Mouse (Mus musculus) CD4-positive, CD25-positive, alpha-beta regulatory T cell, adult 2 months (primary cell): ENCODE measurements around the gene Gm9495.
"Not testable (repeated sequence)": the region's sequence is repeated elsewhere in the genome, so short reads cannot be mapped to it uniquely, and the experiment has no call there.

ENCODE experiments used
- DNase-seq: peaks from one replicate; pipeline ENCODE4 v3.0.0-alpha.2; 2012; ENCODE audit warnings: low read depth, low spot score

The Gm9495 gene

GRCm38 (mm10) chr8:69453465-69453864 is at the start of gene Gm9495:
Gene Gm9495 (minus strand): TSS chr8:69453565.
- not testable (repeated sequence) for DNase-seq

GRCm38 (mm10) chr8:69474946-69475345 is 21.6 kb upstream of the Gm9495 start:
- DNase-seq, result not testable (repeated sequence)

- DNase-seq, result not testable (repeated sequence)
Observed at GRCm38 (mm10) chr8:69420018-69420417, 33.3 kb downstream of the Gm9495 start.

GRCm38 (mm10) chr8:69414326-69414725 is 39.0 kb downstream of the Gm9495 start:
- DNase-seq, result no peak

- no peak for DNase-seq
Observed at GRCm38 (mm10) chr8:69404768-69405167, 48.6 kb downstream of the Gm9495 start.

GRCm38 (mm10) chr8:69399956-69400443 is 53.4 kb downstream of the Gm9495 start:
- no peak for DNase-seq

- DNase-seq, result peak; percentile 41
Observed at GRCm38 (mm10) chr8:69399181-69399955, 54.0 kb downstream of the Gm9495 start.

- DNase-seq, result no peak
Observed at GRCm38 (mm10) chr8:69396196-69396595, 57.2 kb downstream of the Gm9495 start.

GRCm38 (mm10) chr8:69395050-69395789 is 58.1 kb downstream of the Gm9495 start:
- peak; percentile 92 for DNase-seq

GRCm38 (mm10) chr8:69384361-69384760 is 69.0 kb downstream of the Gm9495 start:
- no peak for DNase-seq
